Mouse (Mus musculus): Measurements from ENCODE around the gene Snx27. TPM values are rescaled to one million over a fixed set of nuclear protein-coding genes. Genes with fewer than 3 reads are reported as not detected.

Snx27 gene
- polyA plus RNA-seq, 1 experiment from 2014 or later = 40.4 TPM

DNA sequence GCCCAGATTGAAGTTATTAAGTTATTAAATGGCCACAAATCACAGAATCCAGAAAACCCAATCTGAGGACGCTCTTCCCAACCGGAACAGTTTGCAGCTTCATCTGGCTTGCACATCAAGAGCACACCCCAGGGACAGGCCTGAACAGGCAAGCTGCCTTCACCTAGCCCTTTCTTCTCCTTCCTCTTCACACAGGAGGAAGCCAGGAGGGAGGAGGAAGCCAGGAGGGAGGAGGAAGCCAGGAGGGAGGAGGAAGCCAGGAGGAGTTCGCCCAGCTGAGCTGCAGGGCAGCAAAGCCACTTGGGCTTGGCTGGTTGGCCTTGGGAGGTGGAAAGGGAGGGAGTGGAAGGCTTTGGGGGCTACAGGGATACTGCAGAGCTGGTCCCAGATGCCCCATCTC, 113.6 kb downstream of the Snx27 start:
- ATAC-seq (ENCODE audit: insufficient read depth) (no peak), DNase-seq (no peak)
- H3K4me3 ChIP-seq (ENCODE audit: low read depth, low read length) = no peak overlapping the region
- WGBS = 32% methylated on average over 3 of the region's 3 CpGs
- no peaks in the 10 kb centered on the region for H3K9me3 ChIP-seq (ENCODE audit: low read depth, low read length)
- peaks cover 3% of the 10 kb centered on the region; the same call in 1 of the 2 replicates for H3K4me1 ChIP-seq (ENCODE audit: insufficient read depth)
- H3K36me3 ChIP-seq (ENCODE audit: insufficient read depth) = no peaks in the 10 kb centered on the region
- H3K9ac ChIP-seq = no peak overlapping the region
- H3K27me3 ChIP-seq (ENCODE audit: insufficient read depth, low read length) = no peaks in the 10 kb centered on the region
- H3K4me2 ChIP-seq = no peak overlapping the region
- TF ChIP-seq CTCF (IDR thresholded peaks at IDR 0.05; ENCODE audit: low read depth) = no peak
- no peak overlapping the region for H3K27ac ChIP-seq (ENCODE audit: low read depth)

DNA sequence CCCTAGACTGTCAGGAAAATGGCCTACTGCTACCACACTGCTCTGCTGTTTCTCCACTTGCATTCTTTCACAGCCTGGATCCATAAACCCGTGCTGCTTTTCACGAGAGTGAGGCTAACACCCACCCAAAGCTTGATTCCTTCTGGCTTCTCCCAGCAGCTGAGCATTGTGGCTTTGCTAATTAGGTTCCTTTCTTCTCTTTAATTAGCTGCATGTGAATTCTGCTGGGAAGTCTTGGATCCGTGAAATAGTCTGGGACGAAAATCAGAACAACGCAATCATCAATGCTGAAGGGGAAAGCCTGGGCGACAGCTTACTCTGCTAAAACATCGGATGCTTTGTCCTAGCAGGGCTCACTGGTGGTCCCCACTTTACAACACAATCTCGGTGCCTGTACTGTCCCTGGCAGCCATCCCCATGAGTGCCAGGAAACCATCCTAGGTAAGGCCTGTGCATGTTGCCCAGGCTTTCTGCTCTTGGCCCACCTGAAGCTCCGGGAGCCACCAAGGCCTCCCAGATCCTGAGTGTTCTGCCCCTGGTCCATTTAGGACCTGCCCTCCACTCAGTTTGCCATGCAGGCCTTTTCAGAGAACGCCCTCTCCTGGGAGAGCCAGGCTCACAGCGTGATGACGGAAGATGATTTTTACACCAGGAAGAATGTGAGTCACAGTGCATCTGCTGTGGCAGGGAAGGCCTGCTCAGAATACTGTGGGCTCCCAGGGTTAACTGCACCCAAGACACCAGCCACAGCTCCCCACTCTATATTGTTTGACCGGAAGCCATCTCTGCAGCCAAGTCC, 116.7 kb downstream of the Snx27 start:
- no peaks in the 10 kb centered on the region for H3K9me3 ChIP-seq (ENCODE audit: low read depth, low read length)
- H3K27me3 ChIP-seq (ENCODE audit: insufficient read depth, low read length) = no peaks in the 10 kb centered on the region
- H3K4me3 ChIP-seq (ENCODE audit: low read depth, low read length) = no peak overlapping the region
- H3K9ac ChIP-seq = no peak overlapping the region
- no peaks in the 10 kb centered on the region for H3K4me1 ChIP-seq (ENCODE audit: insufficient read depth)
- TF ChIP-seq CTCF (IDR thresholded peaks at IDR 0.05; ENCODE audit: low read depth) = no peak
- H3K4me2 ChIP-seq = no peak overlapping the region
- ATAC-seq (ENCODE audit: insufficient read depth) (no peak), DNase-seq (no peak)
- no peaks in the 10 kb centered on the region for H3K36me3 ChIP-seq (ENCODE audit: insufficient read depth)
- 77% methylated on average over 13 of the region's 13 CpGs for WGBS
- no peak overlapping the region for H3K27ac ChIP-seq (ENCODE audit: low read depth)

DNA sequence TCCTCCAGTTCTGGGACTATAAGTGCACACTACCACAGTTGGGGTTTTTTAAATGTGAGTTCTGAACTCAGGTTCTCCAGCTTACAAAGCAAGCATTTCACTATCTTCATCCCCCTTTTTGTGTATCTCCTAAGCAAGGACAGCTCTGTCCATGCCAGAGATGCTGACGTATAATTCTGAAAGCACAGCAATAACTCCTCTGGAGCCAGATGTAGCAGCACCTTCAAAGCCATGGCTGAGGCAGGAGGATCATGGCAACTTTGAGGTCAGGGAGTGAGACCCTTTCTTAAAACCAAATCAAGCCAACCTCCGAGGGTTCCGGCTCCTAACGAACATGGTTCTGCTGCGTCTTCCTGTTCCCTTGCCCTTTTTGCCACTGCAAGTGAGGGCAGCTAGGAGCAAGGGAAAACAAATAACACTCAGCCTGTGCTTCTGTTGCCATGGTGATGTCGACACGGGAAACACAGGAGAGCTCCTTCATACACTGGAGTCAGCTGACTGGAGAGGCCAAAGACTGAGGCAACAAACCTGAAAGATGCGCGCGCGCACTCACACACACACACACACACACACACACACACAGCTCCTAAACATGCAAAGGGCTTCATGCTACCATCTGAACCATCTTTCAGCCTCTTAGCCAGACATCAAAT, 118.5 kb downstream of the Snx27 start:
- no peak overlapping the region for H3K9ac ChIP-seq
- no peak overlapping the region for H3K4me3 ChIP-seq (ENCODE audit: low read depth, low read length)
- WGBS = 40% methylated on average over 11 of the region's 11 CpGs
- no peak overlapping the region for H3K27ac ChIP-seq (ENCODE audit: low read depth)
- H3K27me3 ChIP-seq (ENCODE audit: insufficient read depth, low read length) = no peaks in the 10 kb centered on the region
- H3K9me3 ChIP-seq (ENCODE audit: low read depth, low read length) = no peaks in the 10 kb centered on the region
- ATAC-seq (ENCODE audit: insufficient read depth) (peak; percentile 38; the same call in 1 of the 2 replicates), DNase-seq (no peak)
- no peaks in the 10 kb centered on the region for H3K36me3 ChIP-seq (ENCODE audit: insufficient read depth)
- H3K4me2 ChIP-seq = no peak overlapping the region
- H3K4me1 ChIP-seq (ENCODE audit: insufficient read depth) = no peaks in the 10 kb centered on the region
- no peak for TF ChIP-seq CTCF (IDR thresholded peaks at IDR 0.05; ENCODE audit: low read depth)

DNA sequence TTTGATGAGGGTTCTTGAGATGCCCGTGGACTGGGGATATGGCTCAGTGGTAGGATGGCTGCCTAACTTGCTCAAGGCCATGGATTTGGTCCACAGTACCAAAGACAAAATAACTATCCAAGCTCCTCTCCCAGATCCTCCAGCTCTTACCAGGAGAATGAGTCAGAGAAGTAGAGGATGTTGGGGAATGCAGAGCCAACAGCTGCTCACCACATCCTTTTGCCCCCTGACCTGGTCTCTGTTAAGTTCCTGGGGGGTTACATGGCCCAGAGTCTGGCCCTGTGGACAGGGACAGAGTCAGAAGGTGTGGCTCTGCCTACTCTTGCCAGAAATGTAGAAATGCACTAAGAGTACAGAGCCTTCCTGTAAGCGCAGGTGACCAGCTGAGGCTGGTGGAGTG, 122.7 kb downstream of the Snx27 start:
- Histone ChIP-seq H3K9me3 (ENCODE audit: low read depth, low read length) (no peaks in the 10 kb centered on the region), H3K4me3 (ENCODE audit: low read depth, low read length) (no peak overlapping the region), H3K4me2 (no peak overlapping the region), H3K27me3 (ENCODE audit: insufficient read depth, low read length) (no peaks in the 10 kb centered on the region), H3K27ac (ENCODE audit: low read depth) (no peak overlapping the region), H3K36me3 (ENCODE audit: insufficient read depth) (no peaks in the 10 kb centered on the region), H3K4me1 (ENCODE audit: insufficient read depth) (no peaks in the 10 kb centered on the region), H3K9ac (no peak overlapping the region)
- TF ChIP-seq CTCF (IDR thresholded peaks at IDR 0.05; ENCODE audit: low read depth) = no peak
- no peak for DNase-seq
- 92% methylated on average over 2 of the region's 2 CpGs for whole genome bisulfite sequencing
- no peak for ATAC-seq (ENCODE audit: insufficient read depth)

DNA sequence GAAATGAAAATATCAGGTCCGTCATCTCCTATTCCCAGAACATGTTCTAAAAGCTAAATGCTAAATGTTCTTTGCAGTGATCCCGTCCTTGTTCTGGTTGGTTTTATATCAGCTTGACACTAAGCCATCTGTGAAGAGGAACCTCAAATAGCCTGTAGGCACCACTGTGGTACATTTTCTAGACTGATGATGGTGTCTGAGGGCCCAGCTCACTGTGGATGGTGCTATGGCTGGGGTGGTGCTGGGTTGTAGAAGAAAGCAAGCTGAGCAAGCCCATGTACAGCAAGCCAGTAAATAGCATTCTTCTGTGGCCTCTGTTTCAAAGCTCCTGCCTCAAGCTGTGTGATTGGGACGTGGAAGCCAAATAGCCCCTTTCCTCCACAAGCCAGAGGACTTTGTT, 125.5 kb downstream of the Snx27 start:
- H3K4me2 ChIP-seq = peak overlapping the region; percentile 56
- no peak overlapping the region for H3K4me3 ChIP-seq (ENCODE audit: low read depth, low read length)

DNA sequence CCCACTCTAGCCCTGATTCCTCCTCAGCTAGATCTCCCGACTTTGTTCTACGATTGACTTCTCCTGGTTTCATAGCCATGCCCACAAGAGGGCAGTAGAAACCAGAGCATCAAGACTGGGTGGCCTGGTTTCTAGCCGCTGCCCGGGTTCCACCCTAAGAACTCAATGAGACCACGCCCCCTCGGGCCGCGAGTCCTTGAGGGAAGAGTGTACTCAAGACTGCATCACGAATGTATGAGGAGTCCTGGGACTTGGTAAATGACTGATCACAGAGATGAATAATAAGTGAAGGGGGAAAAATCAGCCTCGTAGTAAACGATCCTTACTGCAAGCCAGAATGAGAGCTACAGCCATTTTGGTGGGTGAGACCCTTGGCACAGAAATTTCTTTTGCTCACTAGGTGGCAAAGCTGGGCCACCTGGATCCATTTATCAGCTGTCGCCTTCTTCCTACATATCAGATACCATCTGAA, 126.0 kb downstream of the Snx27 start:
- 3% methylated on average over 12 of the region's 12 CpGs for WGBS
- DNase-seq = peak; percentile 98
- peak; percentile 89 for TF ChIP-seq CTCF (IDR thresholded peaks at IDR 0.05; ENCODE audit: low read depth)
- Histone ChIP-seq H3K4me3 (ENCODE audit: low read depth, low read length) (peak overlapping the region; percentile 26), H3K9ac (0 out of 2 replicates have a peak overlapping the region, but pooled peaks have one; percentile 2), H3K9me3 (ENCODE audit: low read depth, low read length) (no peaks in the 10 kb centered on the region), H3K36me3 (ENCODE audit: insufficient read depth) (no peaks in the 10 kb centered on the region), H3K27ac (ENCODE audit: low read depth) (no peak overlapping the region), H3K27me3 (ENCODE audit: insufficient read depth, low read length) (no peaks in the 10 kb centered on the region), H3K4me1 (ENCODE audit: insufficient read depth) (no peaks in the 10 kb centered on the region), H3K4me2 (peak overlapping the region; percentile 56)
- peak; percentile 93 for ATAC-seq (ENCODE audit: insufficient read depth)

More for the DNA sequence above, 125.5 kb downstream of the Snx27 start:
- ATAC-seq (ENCODE audit: insufficient read depth) (no peak), DNase-seq (no peak)
- TF ChIP-seq CTCF (IDR thresholded peaks at IDR 0.05; ENCODE audit: low read depth) = no peak
- Histone ChIP-seq H3K4me1 (ENCODE audit: insufficient read depth) (no peaks in the 10 kb centered on the region), H3K9me3 (ENCODE audit: low read depth, low read length) (no peaks in the 10 kb centered on the region), H3K9ac (no peak overlapping the region), H3K27me3 (ENCODE audit: insufficient read depth, low read length) (no peaks in the 10 kb centered on the region), H3K27ac (ENCODE audit: low read depth) (no peak overlapping the region), H3K36me3 (ENCODE audit: insufficient read depth) (no peaks in the 10 kb centered on the region)
- WGBS = 66% methylated on average over 3 of the region's 3 CpGs

DNA sequence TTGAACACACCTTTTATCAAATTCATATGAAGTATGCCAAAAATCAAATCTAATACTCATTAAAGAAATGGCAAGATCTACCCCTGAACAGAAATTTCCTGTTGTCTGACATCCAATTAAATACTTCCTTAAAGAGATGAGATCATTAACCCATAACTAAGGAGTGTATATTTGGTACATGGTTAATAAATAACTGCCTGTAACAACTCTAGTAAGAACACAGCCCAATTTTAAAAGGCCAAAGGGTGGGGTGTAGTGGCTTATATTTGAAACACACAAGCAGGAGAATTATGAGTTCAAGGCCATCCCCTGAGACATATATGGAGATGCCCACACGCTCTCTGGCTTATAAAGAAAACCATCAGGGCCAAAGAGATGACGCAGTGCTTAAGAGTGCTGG, 133.1 kb downstream of the Snx27 start:
- H3K36me3 ChIP-seq (ENCODE audit: insufficient read depth) = peaks cover 46% of the 10 kb centered on the region
- H3K27me3 ChIP-seq (ENCODE audit: insufficient read depth, low read length) = no peaks in the 10 kb centered on the region
- no peaks in the 10 kb centered on the region for H3K9me3 ChIP-seq (ENCODE audit: low read depth, low read length)
- DNase-seq (no peak), ATAC-seq (ENCODE audit: insufficient read depth) (no peak)
- H3K4me3 ChIP-seq (ENCODE audit: low read depth, low read length) = no peak overlapping the region
- no peak overlapping the region for H3K27ac ChIP-seq (ENCODE audit: low read depth)
- no peak overlapping the region for H3K4me2 ChIP-seq
- no peak for TF ChIP-seq CTCF (IDR thresholded peaks at IDR 0.05; ENCODE audit: low read depth)
- no peaks in the 10 kb centered on the region for H3K4me1 ChIP-seq (ENCODE audit: insufficient read depth)
- no peak overlapping the region for H3K9ac ChIP-seq
- 98% methylated on average over 2 of the region's 2 CpGs for WGBS

Other genes starting within 250 kb of the Snx27 start
- 0.43 TPM in 1 of 2 replicates, not detected in the other for gene Them5, start 240.6 kb downstream of the Snx27 start, polyA plus RNA-seq (2014; fragmentation: Nextera tagmentation; extraction: Ambion mirVana)
- gene C2cd4d, start 220.3 kb downstream of the Snx27 start, polyA plus RNA-seq (2014; fragmentation: Nextera tagmentation; extraction: Ambion mirVana) = 0.74 and 1.2 TPM in 2 replicates
- gene Rorc, start 209.9 kb downstream of the Snx27 start, polyA plus RNA-seq (2014; fragmentation: Nextera tagmentation; extraction: Ambion mirVana) = 4.7 and 5.4 TPM in 2 replicates
- 0.08 and 0.11 TPM in 2 replicates for gene Lingo4, start 184.2 kb downstream of the Snx27 start, polyA plus RNA-seq (2014; fragmentation: Nextera tagmentation; extraction: Ambion mirVana)
- gene Tdrkh, start 169.4 kb downstream of the Snx27 start, polyA plus RNA-seq (2014; fragmentation: Nextera tagmentation; extraction: Ambion mirVana) = 8.8 and 10.0 TPM in 2 replicates
- 64.6 and 66.0 TPM in 2 replicates for gene Mrpl9, start 139.4 kb downstream of the Snx27 start, polyA plus RNA-seq (2014; fragmentation: Nextera tagmentation; extraction: Ambion mirVana)
- gene Oaz3, start 138.8 kb downstream of the Snx27 start, polyA plus RNA-seq (2014; fragmentation: Nextera tagmentation; extraction: Ambion mirVana) = 0.29 TPM in 1 of 2 replicates, not detected in the other
- 0.99 and 2.0 TPM in 2 replicates for gene Celf3, start 104.4 kb downstream of the Snx27 start, polyA plus RNA-seq (2014; fragmentation: Nextera tagmentation; extraction: Ambion mirVana)
- gene Riiad1, start 102.4 kb downstream of the Snx27 start, polyA plus RNA-seq (2014; fragmentation: Nextera tagmentation; extraction: Ambion mirVana) = 2.0 and 2.5 TPM in 2 replicates
- gene Gm10972, start 60.4 kb upstream of the Snx27 start, polyA plus RNA-seq (2014; fragmentation: Nextera tagmentation; extraction: Ambion mirVana) = not detected in 2 replicates
- gene Tuft1, start 76.2 kb upstream of the Snx27 start, polyA plus RNA-seq (2014; fragmentation: Nextera tagmentation; extraction: Ambion mirVana) = 8.2 and 8.8 TPM in 2 replicates
- 4.2 and 4.9 TPM in 2 replicates for gene Selenbp2, start 110.8 kb upstream of the Snx27 start, polyA plus RNA-seq (2014; fragmentation: Nextera tagmentation; extraction: Ambion mirVana)
- 18.3 and 19.5 TPM in 2 replicates for gene Cgn, start 203.8 kb upstream of the Snx27 start, polyA plus RNA-seq (2014; fragmentation: Nextera tagmentation; extraction: Ambion mirVana)